Mouse (Mus musculus) midbrain, embryonic 11.5 days (tissue): Measurements from ENCODE around the gene Ankrd1. TPM values are rescaled to one million over a fixed set of nuclear protein-coding genes. Genes with fewer than 3 reads are reported as not detected.

Experiments used
- ATAC-seq: fragments of 200-750 bp; cut with Nextera tagmentation; 2 replicates; pipeline ENCODE4 v1.8.0; 2017; ENCODE audit warnings: moderate TSS enrichment, moderate library complexity; ENCODE audit not compliant: low FRiP score
- DNase-seq: peaks from one replicate; pipeline ENCODE4 v3.0.0; 2015; ENCODE audit warnings: low spot score; ENCODE audit errors: missing footprints
- H3K27ac ChIP-seq: fragments of 300-500 bp; sonication (generic); 2 replicates; pipeline ENCODE4 v1.5.1; 2014; ENCODE audit warnings: low read depth, low read length
- H3K27me3 ChIP-seq: fragments of 300-500 bp; sonication (generic); 2 replicates; pipeline ENCODE4 v1.6.1; 2014; ENCODE audit warnings: mild to moderate bottlenecking, low read length, moderate library complexity, mixed read lengths; ENCODE audit not compliant: control insufficient read depth, insufficient read depth
- H3K36me3 ChIP-seq: fragments of 300-500 bp; sonication (generic); 2 replicates; pipeline ENCODE4 v1.6.1; 2014; ENCODE audit warnings: mild to moderate bottlenecking, low read length, moderate library complexity, mixed read lengths; ENCODE audit not compliant: control insufficient read depth, insufficient read depth
- H3K4me1 ChIP-seq: fragments of 300-500 bp; sonication (generic); 2 replicates; pipeline ENCODE4 v1.6.1; 2014; ENCODE audit warnings: low read length; ENCODE audit not compliant: control insufficient read depth, insufficient read depth
- H3K4me2 ChIP-seq: fragments of 300-500 bp; sonication (generic); 2 replicates; pipeline ENCODE4 v1.6.1; 2014; ENCODE audit warnings: mild to moderate bottlenecking, moderate library complexity
- H3K4me3 ChIP-seq: fragments of 300-500 bp; sonication (generic); 2 replicates; pipeline ENCODE4 v1.5.1; 2014; ENCODE audit warnings: low read depth, low read length
- H3K9ac ChIP-seq: fragments of 300-500 bp; sonication (generic); 2 replicates; pipeline ENCODE4 v1.6.1; 2014; ENCODE audit warnings: low read length
- H3K9me3 ChIP-seq: fragments of 300-500 bp; sonication (generic); 2 replicates; pipeline ENCODE4 v1.6.1; 2016; ENCODE audit warnings: low read length; ENCODE audit not compliant: control insufficient read depth
- WGBS: fragments of 180-500 bp; shearing (Covaris S2); extraction: QIAGEN DNeasy Blood & Tissue Kit; methylation state at CpG from one replicate; pipeline ENCODE4 v1.1.7; 2014; 5-methylcytosine and 5-hydroxymethylcytosine counted together
- polyA plus RNA-seq: library from polyadenylated mRNA; unstranded; fragments of >200 nt; fragmentation: Nextera tagmentation; extraction: Ambion mirVana; gene quantifications from 2 replicates; pipeline ENCODE4 v1.2.1, GENCODE M21; 2014

The Ankrd1 gene
- polyA plus RNA-seq, 1 experiment from 2014 or later = not detected

DNA sequence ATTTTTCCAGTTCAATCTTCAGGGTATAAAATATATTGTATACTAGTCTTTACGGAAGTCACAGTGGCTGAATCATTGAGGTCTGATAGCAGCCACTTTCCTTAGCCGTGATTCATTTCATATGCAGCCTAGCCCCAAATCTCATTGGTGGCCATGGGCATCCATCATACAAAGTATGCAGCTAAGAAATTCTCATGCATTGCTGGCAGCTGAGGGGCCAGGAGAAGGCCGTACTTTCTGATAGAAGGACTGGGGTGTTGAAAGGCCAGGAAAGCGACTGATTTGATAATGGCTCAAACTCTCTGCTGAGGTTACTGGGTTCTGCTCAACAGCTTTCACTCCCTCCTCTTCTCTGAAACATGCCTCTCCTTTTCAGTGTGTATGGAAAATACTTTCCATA is 3.7 kb downstream of the Ankrd1 start:
- Histone ChIP-seq H3K9ac (no peak overlapping the region), H3K4me1 (no peaks in the 10 kb centered on the region), H3K4me2 (no peak overlapping the region), H3K27me3 (no peaks in the 10 kb centered on the region), H3K9me3 (no peaks in the 10 kb centered on the region), H3K4me3 (no peak overlapping the region), H3K27ac (no peak overlapping the region), H3K36me3 (no peaks in the 10 kb centered on the region)
- ATAC-seq = no peak
- no peak for DNase-seq
- 88% methylated on average over 4 of the region's 4 CpGs for WGBS

- Histone ChIP-seq H3K9ac (no peak overlapping the region), H3K4me2 (no peak overlapping the region), H3K9me3 (no peaks in the 10 kb centered on the region), H3K4me1 (no peaks in the 10 kb centered on the region), H3K4me3 (no peak overlapping the region), H3K27me3 (no peaks in the 10 kb centered on the region), H3K36me3 (no peaks in the 10 kb centered on the region), H3K27ac (no peak overlapping the region)
- no peak for DNase-seq
- WGBS = 58% methylated on average over 17 of the region's 17 CpGs
- no peak for ATAC-seq
These were observed 7.9 kb downstream of the Ankrd1 start for GRCm38 (mm10) chr19:36112007-36112406.

DNA sequence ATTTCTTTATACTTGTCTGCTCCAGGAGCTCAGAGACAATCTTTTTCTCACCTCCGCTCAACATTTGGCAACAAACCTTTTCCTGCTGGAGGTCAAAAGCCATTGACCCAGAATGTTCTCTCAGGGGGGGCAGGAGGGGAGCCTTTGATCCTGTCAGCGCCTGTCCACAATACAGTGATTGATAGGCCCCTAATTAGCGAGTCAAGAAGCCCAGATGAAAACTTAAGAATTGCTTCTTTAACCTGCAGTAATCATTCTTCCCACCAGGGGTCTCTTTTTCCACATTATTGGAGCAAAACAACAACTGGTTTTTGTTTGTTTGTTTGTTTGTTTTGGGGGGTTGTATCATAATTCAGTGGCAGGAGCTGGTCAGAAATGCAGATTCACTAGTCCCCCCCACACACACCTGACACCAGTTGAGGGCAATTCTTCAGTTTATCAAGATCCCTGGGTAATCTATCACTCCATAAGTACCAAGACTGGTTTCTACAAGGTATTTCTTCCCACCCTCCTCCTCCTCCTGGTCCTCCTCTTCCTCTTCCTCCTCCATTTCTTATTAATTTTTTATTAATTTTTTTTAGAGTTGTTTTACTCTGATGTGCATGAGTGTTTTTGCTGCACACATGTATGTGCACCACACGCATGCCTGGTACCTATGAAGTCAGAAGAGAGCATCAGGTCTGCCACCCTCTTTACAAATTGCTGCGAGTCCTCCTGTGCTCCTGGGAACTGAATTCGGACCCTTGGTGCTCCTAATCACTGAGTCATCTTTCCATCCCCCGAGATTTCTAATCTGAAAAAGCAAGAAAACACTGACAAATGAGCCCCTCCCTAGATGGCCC is 8.6 kb downstream of the Ankrd1 start:
- Histone ChIP-seq H3K9ac (no peak overlapping the region), H3K4me1 (no peaks in the 10 kb centered on the region), H3K27ac (no peak overlapping the region), H3K4me2 (no peak overlapping the region), H3K4me3 (no peak overlapping the region), H3K27me3 (no peaks in the 10 kb centered on the region), H3K36me3 (no peaks in the 10 kb centered on the region), H3K9me3 (no peaks in the 10 kb centered on the region)
- 41% methylated on average over 7 of the region's 7 CpGs for WGBS
- peak; percentile 93 for DNase-seq
- peak; percentile 64 for ATAC-seq

DNA sequence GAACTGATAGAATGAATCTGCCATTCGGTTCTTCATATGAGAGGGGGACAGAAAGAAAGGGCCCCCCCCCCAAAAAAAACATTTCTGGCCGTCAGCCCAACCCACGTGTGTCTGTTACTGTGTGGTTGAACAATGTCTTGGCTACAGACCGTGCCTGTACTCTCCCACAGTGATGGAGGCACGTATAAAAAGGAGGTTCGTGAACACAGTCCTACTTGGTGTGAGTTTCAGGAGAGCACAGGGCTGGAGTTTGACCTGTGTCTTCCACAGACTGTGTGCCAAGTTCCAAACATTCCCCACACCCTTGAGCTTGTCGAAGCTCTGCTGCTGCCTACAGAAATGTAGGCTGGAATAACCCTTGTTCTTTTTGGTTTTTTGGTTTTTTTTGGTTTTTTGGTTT is 9.4 kb downstream of the Ankrd1 start:
- 52% methylated on average over 7 of the region's 7 CpGs for WGBS
- Histone ChIP-seq H3K27ac (no peak overlapping the region), H3K27me3 (no peaks in the 10 kb centered on the region), H3K9ac (no peak overlapping the region), H3K4me1 (no peaks in the 10 kb centered on the region), H3K36me3 (no peaks in the 10 kb centered on the region; the same call in 1 of the 2 replicates), H3K4me3 (no peak overlapping the region), H3K9me3 (no peaks in the 10 kb centered on the region), H3K4me2 (no peak overlapping the region)
- no peak for DNase-seq
- ATAC-seq = no peak

GRCm38 (mm10) chr19:36109318-36109944 is 10.5 kb downstream of the Ankrd1 start:
- Histone ChIP-seq H3K9ac (no peak overlapping the region), H3K4me2 (no peak overlapping the region), H3K27ac (no peak overlapping the region), H3K27me3 (no peaks in the 10 kb centered on the region), H3K4me3 (no peak overlapping the region), H3K4me1 (no peaks in the 10 kb centered on the region), H3K36me3 (no peaks in the 10 kb centered on the region; the same call in 1 of the 2 replicates), H3K9me3 (no peaks in the 10 kb centered on the region)
- 66% methylated on average over 26 of the region's 26 CpGs for WGBS
- DNase-seq = no peak
- ATAC-seq = no peak

GRCm38 (mm10) chr19:36103909-36104308 is 16.0 kb downstream of the Ankrd1 start:
- H3K27me3 ChIP-seq = no peaks in the 10 kb centered on the region
- ATAC-seq (no peak), DNase-seq (no peak)
- H3K9ac ChIP-seq = no peak overlapping the region
- H3K36me3 ChIP-seq = peaks cover 3% of the 10 kb centered on the region
- WGBS = 91% methylated on average over 5 of the region's 5 CpGs
- H3K4me3 ChIP-seq = no peak overlapping the region
- H3K9me3 ChIP-seq = no peaks in the 10 kb centered on the region
- no peak overlapping the region for H3K4me2 ChIP-seq
- no peaks in the 10 kb centered on the region for H3K4me1 ChIP-seq
- H3K27ac ChIP-seq = no peak overlapping the region

- Histone ChIP-seq H3K27ac (no peak overlapping the region), H3K27me3 (no peaks in the 10 kb centered on the region), H3K4me3 (no peak overlapping the region), H3K9me3 (no peaks in the 10 kb centered on the region), H3K4me2 (no peak overlapping the region), H3K9ac (no peak overlapping the region), H3K4me1 (no peaks in the 10 kb centered on the region), H3K36me3 (peaks cover 8% of the 10 kb centered on the region; the same call in 1 of the 2 replicates)
- DNase-seq = no peak
- WGBS = 92% methylated on average over 7 of the region's 7 CpGs
- ATAC-seq = no peak
These were observed 21.0 kb downstream of the Ankrd1 start for GRCm38 (mm10) chr19:36098916-36099315.

GRCm38 (mm10) chr19:36098265-36098664 is 21.6 kb downstream of the Ankrd1 start:
- WGBS = 90% methylated on average over 1 of the region's 1 CpGs
- ATAC-seq (no peak), DNase-seq (no peak)
- Histone ChIP-seq H3K27me3 (no peaks in the 10 kb centered on the region), H3K4me3 (no peak overlapping the region), H3K9ac (no peak overlapping the region), H3K4me1 (no peaks in the 10 kb centered on the region), H3K27ac (no peak overlapping the region), H3K9me3 (no peaks in the 10 kb centered on the region), H3K4me2 (no peak overlapping the region), H3K36me3 (peaks cover 8% of the 10 kb centered on the region; the same call in 1 of the 2 replicates)

GRCm38 (mm10) chr19:36097194-36097593 is 22.7 kb downstream of the Ankrd1 start:
- DNase-seq (no peak), ATAC-seq (no peak)
- WGBS = 90% methylated on average over 3 of the region's 3 CpGs
- Histone ChIP-seq H3K9ac (no peak overlapping the region), H3K36me3 (peaks cover 8% of the 10 kb centered on the region; the same call in 1 of the 2 replicates), H3K4me3 (no peak overlapping the region), H3K4me1 (no peaks in the 10 kb centered on the region), H3K9me3 (no peaks in the 10 kb centered on the region), H3K4me2 (no peak overlapping the region), H3K27ac (no peak overlapping the region), H3K27me3 (no peaks in the 10 kb centered on the region)
